Mouse (Mus musculus) kidney, postnatal 0 days (tissue): ENCODE measurements at regions not wholly inside any gene's neighbourhood (a gene's known extent, or its start where the extent isn't known, plus 50 kb on each side); places are given as distances from the start of the nearest gene placed in this dataset.

Experiments
- ATAC-seq: fragments of 200-750 bp; cut with Nextera tagmentation; replicated peaks from 2 replicates; pipeline ENCODE4 v1.8.0; 2017; ENCODE audit warnings: low read depth, moderate number of reproducible peaks, moderate TSS enrichment, moderate library complexity; ENCODE audit not compliant: low FRiP score
- DNase-seq: peaks from one replicate; pipeline ENCODE4 v3.0.0-alpha.2; 2016; ENCODE audit warnings: low spot score
- H3K27ac ChIP-seq: fragments of 300-500 bp; sonication (generic); 2 replicates; pipeline ENCODE4 v1.5.1; 2014; ENCODE audit warnings: mild to moderate bottlenecking
- H3K27me3 ChIP-seq: fragments of 300-500 bp; sonication (generic); 2 replicates; pipeline ENCODE4 v1.6.1; 2014; ENCODE audit warnings: low read length, mixed read lengths; ENCODE audit not compliant: insufficient read depth
- H3K36me3 ChIP-seq: fragments of 300-500 bp; sonication (generic); 2 replicates; pipeline ENCODE4 v1.6.1; 2014; ENCODE audit warnings: low read length, mixed read lengths; ENCODE audit not compliant: insufficient read depth
- H3K4me1 ChIP-seq: fragments of 300-500 bp; sonication (generic); replicated peaks from 2 replicates; pipeline ENCODE4 v1.6.1; 2014; ENCODE audit warnings: antibody characterized with exemption, low read length, mixed read lengths; ENCODE audit not compliant: insufficient read depth
- H3K4me2 ChIP-seq: fragments of 300-500 bp; sonication (generic); 2 replicates; pipeline ENCODE4 v1.6.1; 2014; ENCODE audit warnings: mild to moderate bottlenecking, low read length, moderate library complexity, mixed read lengths
- H3K4me3 ChIP-seq: fragments of 300-500 bp; sonication (generic); replicated peaks from 2 replicates; pipeline ENCODE4 v1.5.1; 2014; ENCODE audit warnings: low read depth, low read length
- H3K9ac ChIP-seq: fragments of 300-500 bp; sonication (generic); 2 replicates; pipeline ENCODE4 v1.6.1; 2014; ENCODE audit warnings: low read depth, low read length
- H3K9me3 ChIP-seq: fragments of 300-500 bp; sonication (generic); replicated peaks from 2 replicates; pipeline ENCODE4 v1.6.1; 2016; ENCODE audit warnings: low read length, inconsistent platforms, mixed read lengths
- CTCF ChIP-seq: IDR thresholded peaks from 2 replicates; pipeline ENCODE4 v1.5.1; 2016; ENCODE audit warnings: antibody characterized with exemption, low read depth, mild to moderate bottlenecking, moderate library complexity
- WGBS: fragments of 180-500 bp; shearing (Covaris S2); extraction: QIAGEN DNeasy Blood & Tissue Kit; methylation state at CpG from one replicate; pipeline ENCODE4 v1.1.7; 2014; 5-methylcytosine and 5-hydroxymethylcytosine counted together

DNA sequence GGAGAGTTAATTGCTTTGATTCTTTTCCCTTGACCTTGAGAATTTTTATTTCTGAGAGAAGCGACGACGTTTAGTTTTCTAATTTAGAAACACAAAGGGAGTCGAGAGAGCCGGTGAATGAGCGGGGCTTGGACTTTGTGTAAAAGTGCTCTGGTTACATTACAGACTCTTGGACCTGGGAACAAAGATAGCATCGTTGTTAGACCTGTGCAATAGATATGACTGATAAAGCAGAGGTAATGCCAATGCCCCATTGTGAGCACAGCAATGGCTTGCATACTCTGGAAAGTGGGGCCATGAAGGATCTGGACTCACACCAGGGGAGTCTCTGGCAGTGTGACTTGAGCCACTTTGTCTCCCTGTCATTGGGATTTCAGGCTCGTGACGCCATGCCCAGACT lies 115.4 kb upstream of the Topaz1 start:
- no peak overlapping the region for H3K4me3 ChIP-seq
- no peaks in the 10 kb centered on the region for H3K4me1 ChIP-seq
- no peak overlapping the region for H3K27ac ChIP-seq
- no peaks in the 10 kb centered on the region for H3K9me3 ChIP-seq
- H3K4me2 ChIP-seq, result no peak overlapping the region
- no peak overlapping the region for H3K9ac ChIP-seq
- 65% methylated on average over 9 of the region's 9 CpGs for WGBS
- DNase-seq, result no peak
- H3K36me3 ChIP-seq, result no peaks in the 10 kb centered on the region
- no peak for TF ChIP-seq CTCF
- no peak for ATAC-seq
- no peaks in the 10 kb centered on the region for H3K27me3 ChIP-seq

DNA sequence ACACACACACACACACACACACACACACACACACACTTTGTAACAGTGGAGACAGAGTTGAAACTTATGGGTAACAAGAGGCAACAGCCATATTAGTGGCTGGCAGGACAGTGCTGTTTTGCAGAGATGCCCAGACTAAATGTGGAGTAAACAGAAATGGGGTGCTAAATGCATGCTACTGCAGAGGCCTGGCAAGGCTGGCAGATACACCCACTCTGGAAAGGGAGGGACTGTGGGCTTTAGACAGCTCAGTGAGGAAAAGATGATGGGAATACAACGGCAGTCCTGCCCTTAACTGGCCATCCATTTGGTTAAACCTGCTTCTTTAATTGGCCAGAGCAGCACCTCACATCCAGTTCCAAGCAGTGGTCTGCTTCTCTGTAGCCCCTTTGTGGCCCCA lies 113.7 kb upstream of the Topaz1 start:
- Histone ChIP-seq H3K4me3 (no peak overlapping the region), H3K27me3 (no peaks in the 10 kb centered on the region), H3K27ac (no peak overlapping the region), H3K4me1 (no peaks in the 10 kb centered on the region), H3K9ac (no peak overlapping the region), H3K9me3 (no peaks in the 10 kb centered on the region), H3K4me2 (no peak overlapping the region), H3K36me3 (no peaks in the 10 kb centered on the region)
- DNase-seq, result no peak
- no peak for ATAC-seq
- 41% methylated on average over 1 of the region's 1 CpGs for WGBS
- TF ChIP-seq CTCF, result no peak

DNA sequence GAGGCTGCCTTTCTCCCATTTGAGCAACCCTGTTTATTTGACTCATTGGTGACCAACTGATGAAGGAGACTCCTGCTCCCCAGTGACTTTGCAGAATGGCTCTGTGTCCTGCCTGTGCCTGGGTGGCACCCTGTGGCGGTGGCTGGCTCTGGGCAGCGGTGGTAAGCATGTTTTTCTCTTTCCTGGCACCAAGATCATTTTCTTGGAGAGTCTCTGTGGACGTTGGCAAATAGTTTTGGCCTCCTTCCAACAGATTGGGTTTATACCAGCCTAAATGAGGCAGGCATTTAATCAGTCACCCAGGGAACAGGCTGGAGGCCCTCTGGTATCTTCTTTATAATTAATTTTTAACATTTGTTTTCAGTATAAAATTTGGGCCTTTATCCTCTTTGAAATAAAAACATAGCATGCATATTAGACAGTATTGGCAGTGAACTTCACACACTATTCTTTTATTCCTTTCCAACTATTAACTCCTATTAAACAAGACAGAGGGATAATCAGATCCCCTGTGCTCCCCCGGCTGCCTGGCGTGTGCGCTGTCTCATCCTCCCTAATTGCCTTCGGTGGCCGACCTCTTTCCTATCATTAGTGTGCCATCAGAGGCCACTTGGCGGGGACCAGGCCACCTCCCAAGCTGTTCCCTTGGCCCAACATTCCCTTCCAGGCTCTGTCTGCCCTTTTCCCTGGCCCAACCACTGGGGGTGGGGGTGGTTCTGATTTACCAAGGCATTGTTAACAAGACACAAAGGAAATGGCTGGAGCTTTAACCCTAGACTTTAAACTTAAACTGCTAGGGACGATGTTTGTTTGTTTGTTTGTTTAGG lies 111.8 kb upstream of the Topaz1 start:
- H3K4me1 ChIP-seq, result no peaks in the 10 kb centered on the region
- H3K36me3 ChIP-seq, result no peaks in the 10 kb centered on the region
- no peak overlapping the region for H3K9ac ChIP-seq
- no peak overlapping the region for H3K27ac ChIP-seq
- ATAC-seq, result no peak
- H3K4me2 ChIP-seq, result no peak overlapping the region
- TF ChIP-seq CTCF, result no peak
- 36% methylated on average over 10 of the region's 10 CpGs for WGBS
- no peaks in the 10 kb centered on the region for H3K9me3 ChIP-seq
- H3K4me3 ChIP-seq, result no peak overlapping the region
- no peaks in the 10 kb centered on the region for H3K27me3 ChIP-seq
- no peak for DNase-seq

DNA sequence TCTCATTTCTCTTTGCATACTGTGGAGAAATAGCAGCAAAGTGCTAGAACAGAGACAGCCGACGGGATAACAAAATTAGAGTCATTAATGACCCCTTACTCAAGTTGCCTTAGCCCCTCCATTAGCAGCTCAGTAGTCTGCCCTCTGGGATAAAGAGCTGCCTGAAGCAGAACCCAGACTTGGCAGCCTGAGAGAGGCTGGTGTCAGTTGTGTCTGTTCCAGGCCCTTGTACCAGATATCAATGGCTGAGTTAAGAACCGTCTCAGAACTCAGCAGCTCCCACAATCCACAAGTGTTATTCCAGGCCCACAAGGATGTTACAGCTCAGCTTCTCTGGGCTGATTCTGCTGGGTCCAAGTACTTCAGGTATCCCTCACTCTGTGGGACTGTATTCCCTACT lies 109.6 kb upstream of the Topaz1 start:
- no peak for TF ChIP-seq CTCF
- 51% methylated on average over 3 of the region's 3 CpGs for WGBS
- no peaks in the 10 kb centered on the region for H3K4me1 ChIP-seq
- ATAC-seq (no peak), DNase-seq (no peak)
- no peak overlapping the region for H3K4me2 ChIP-seq
- H3K36me3 ChIP-seq, result no peaks in the 10 kb centered on the region
- H3K9me3 ChIP-seq, result no peaks in the 10 kb centered on the region
- H3K9ac ChIP-seq, result no peak overlapping the region
- no peak overlapping the region for H3K27ac ChIP-seq
- H3K4me3 ChIP-seq, result no peak overlapping the region
- H3K27me3 ChIP-seq, result no peaks in the 10 kb centered on the region

DNA sequence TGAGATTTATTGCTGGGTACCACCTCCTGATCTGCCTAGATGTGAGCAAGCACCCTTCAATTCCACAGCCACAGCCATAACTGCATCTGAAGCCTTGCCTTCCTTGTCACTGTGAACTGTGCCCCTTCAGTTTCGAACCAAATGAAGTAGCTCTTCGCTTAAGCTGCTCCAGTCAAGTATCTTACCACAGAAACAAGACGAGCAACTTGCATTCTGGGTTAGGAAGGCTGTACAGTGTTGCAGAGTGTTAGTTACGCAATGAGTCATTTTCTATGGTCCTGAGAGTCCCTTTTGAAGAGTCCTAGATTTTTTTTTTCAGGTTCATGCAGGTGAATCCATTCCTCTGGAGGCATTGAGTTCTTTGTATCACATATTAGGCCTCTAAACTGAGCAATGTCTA lies 107.9 kb upstream of the Topaz1 start:
- TF ChIP-seq CTCF, result no peak
- no peak overlapping the region for H3K27ac ChIP-seq
- H3K4me1 ChIP-seq, result no peaks in the 10 kb centered on the region
- 90% methylated on average over 4 of the region's 4 CpGs for WGBS
- H3K36me3 ChIP-seq, result no peaks in the 10 kb centered on the region
- no peak overlapping the region for H3K4me3 ChIP-seq
- H3K4me2 ChIP-seq, result no peak overlapping the region
- H3K9ac ChIP-seq, result no peak overlapping the region
- DNase-seq (no peak), ATAC-seq (no peak)
- no peaks in the 10 kb centered on the region for H3K9me3 ChIP-seq
- H3K27me3 ChIP-seq, result no peaks in the 10 kb centered on the region

DNA sequence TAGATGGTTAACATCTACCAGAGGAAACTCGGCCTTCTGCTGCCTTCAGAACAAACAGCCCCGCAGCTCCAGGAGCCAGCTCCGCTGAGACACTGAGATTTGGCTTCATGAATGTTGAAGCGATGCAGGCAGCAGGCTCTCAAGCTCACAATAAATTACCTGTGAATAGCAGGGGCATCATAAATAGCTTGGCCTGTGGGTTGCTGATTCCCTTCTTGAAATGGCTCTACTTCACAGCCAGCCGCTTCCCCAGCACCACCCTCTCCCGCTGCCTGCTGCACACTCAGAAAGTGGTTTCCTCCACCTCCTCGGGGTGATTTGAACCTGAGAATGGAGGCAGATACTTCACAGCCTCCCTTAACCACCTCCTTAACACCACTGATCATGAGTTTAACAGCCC lies 104.2 kb upstream of the Topaz1 start:
- DNase-seq, result no peak
- Histone ChIP-seq H3K27ac (no peak overlapping the region), H3K9ac (no peak overlapping the region), H3K36me3 (no peaks in the 10 kb centered on the region), H3K4me2 (no peak overlapping the region), H3K9me3 (no peaks in the 10 kb centered on the region), H3K4me1 (no peaks in the 10 kb centered on the region), H3K4me3 (no peak overlapping the region), H3K27me3 (no peaks in the 10 kb centered on the region)
- ATAC-seq, result no peak
- no peak for TF ChIP-seq CTCF
- WGBS, result 12% methylated on average over 7 of the region's 7 CpGs

DNA sequence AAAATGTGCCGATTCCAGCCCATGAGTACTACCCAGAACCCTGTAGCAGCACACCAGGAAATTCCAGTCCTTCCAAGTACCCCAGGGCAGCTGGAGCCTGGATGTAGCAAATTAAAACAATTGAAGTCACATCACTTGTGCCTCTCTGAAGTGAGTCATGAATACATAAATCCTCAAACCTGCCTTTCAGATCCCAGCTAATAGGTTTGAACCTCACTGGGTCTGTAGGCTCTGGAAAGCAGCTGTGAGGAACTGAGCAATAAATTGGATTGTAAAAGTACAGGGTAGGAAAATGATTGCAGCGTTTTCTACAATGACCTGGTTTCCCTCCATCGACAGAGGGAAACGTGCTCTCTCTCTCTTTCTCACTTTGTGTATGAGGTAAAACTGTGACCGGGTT lies 101.6 kb upstream of the Topaz1 start:
- TF ChIP-seq CTCF, result no peak
- 37% methylated on average over 5 of the region's 5 CpGs for WGBS
- Histone ChIP-seq H3K4me1 (no peaks in the 10 kb centered on the region), H3K9me3 (no peaks in the 10 kb centered on the region), H3K4me2 (no peak overlapping the region), H3K27ac (no peak overlapping the region), H3K4me3 (no peak overlapping the region), H3K27me3 (no peaks in the 10 kb centered on the region), H3K9ac (no peak overlapping the region), H3K36me3 (no peaks in the 10 kb centered on the region)
- DNase-seq (no peak), ATAC-seq (no peak)
